Mouse (Mus musculus): Measurements from ENCODE around the gene Eaf2.

DNA sequence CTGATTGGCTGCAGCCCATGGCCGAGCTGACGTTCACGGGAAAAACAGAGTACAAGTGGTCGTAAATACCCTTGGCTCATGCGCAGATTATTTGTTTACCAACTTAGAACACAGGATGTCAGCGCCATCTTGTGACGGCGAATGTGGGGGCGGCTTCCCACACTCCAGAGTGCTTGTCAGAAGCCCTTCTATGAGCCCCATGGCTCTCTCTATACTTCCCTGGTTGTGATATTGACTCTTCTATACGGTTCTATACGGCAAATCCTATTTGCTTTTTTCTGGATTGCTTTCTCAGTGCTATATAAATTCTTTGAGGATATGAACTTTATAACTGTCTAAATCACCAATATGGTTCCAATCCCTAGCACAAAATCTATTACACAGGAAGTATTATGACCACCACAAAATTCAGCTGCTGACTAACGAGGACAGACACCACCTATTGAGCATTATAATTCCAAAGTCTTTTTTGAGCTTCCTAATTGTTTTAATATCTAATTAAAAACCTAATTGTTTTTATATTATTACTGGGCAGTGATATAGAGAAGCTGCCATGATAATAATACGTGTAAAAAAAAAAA is 104.5 kb downstream of the Eaf2 start:
- TF ChIP-seq RAD21 (IDR thresholded peaks at IDR 0.05; ENCODE audit: low read depth, low read length) (no peak), CTCF (IDR thresholded peaks at IDR 0.05 in 2 of 3, conservative IDR thresholded peaks at IDR 0.05 in 1 of 3; ENCODE audit: control insufficient read depth in 1 of 3, insufficient read depth in 1 of 3, low read depth in 2 of 3, low read length in 3 of 3, poor library complexity in 1 of 3, severe bottlenecking in 1 of 3) (no peak), CHD2 (IDR thresholded peaks at IDR 0.05; ENCODE audit: low read length) (no peak), MEF2A (IDR thresholded peaks at IDR 0.05; ENCODE audit: extremely low read depth, insufficient replicate concordance, low read depth, low read length, poor library complexity, severe bottlenecking) (no peak), POLR2AphosphoS5 (IDR thresholded peaks at IDR 0.05; ENCODE audit: borderline replicate concordance, low read depth, low read length) (no peak), UBTF (IDR thresholded peaks at IDR 0.05; ENCODE audit: borderline replicate concordance, insufficient read depth, low read depth, low read length) (no peak), MAX (IDR thresholded peaks at IDR 0.05; ENCODE audit: low read length) (no peak), CHD1 (IDR thresholded peaks at IDR 0.05; ENCODE audit: low read depth, low read length) (no peak), RCOR1 (IDR thresholded peaks at IDR 0.05; ENCODE audit: low read depth, low read length) (no peak), EP300 (IDR thresholded peaks at IDR 0.05; ENCODE audit: low read depth in 1 of 2, low read length in 2 of 2) (no peak), NRF1 (IDR thresholded peaks at IDR 0.05; ENCODE audit: insufficient read depth, low read depth, low read length, poor library complexity, severe bottlenecking) (no peak), TBP (IDR thresholded peaks at IDR 0.05; ENCODE audit: low read depth, low read length) (no peak), POLR2A (IDR thresholded peaks at IDR 0.05; ENCODE audit: control insufficient read depth in 1 of 2, insufficient read depth in 1 of 2, low read depth in 1 of 2, low read length in 2 of 2, poor library complexity in 1 of 2) (no peak)
